Mouse (Mus musculus) brain, embryonic 18.5 days (tissue): Measurements from ENCODE around the gene Gm3187.
"Not testable (repeated sequence)": the region's sequence is repeated elsewhere in the genome, so short reads cannot be mapped to it uniquely, and the experiment has no call there.

Source experiments
- DNase-seq: peaks from one replicate; pipeline ENCODE4 v3.0.0-alpha.2; 2012; ENCODE audit warnings: low read depth, low spot score

Gm3187 gene

DNA sequence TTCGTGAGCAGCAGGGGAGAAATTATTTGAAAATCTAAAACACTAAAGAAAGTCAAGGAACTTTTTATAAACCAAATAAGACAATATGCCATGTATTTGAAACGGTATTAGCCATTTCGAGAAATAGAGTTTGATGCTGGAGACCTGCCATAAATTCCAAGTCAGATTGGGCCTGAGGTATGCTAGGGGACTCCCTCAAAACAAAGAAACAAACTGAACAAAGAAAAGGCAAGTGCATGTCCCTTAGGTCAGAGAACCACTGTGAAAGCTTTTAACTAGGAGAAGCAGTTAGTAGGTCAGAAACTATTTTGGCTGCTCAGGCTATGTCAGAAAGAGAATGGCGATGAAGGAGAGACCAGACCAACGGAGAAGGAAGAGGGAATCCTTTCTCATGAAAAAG is at the start of gene Gm3187:
Gm3187 (plus strand) TSS at position 301 of the 400 bp plus-strand sequence.
- DNase-seq, result not testable (repeated sequence)

- not testable (repeated sequence) for DNase-seq
Observed at GRCm38 (mm10) chr14:5455367-5455766, 28.6 kb upstream of the Gm3187 start, which contains the start of gene Gm3194. Gene Gm3194 (minus strand): TSS chr14:5455467.

DNA sequence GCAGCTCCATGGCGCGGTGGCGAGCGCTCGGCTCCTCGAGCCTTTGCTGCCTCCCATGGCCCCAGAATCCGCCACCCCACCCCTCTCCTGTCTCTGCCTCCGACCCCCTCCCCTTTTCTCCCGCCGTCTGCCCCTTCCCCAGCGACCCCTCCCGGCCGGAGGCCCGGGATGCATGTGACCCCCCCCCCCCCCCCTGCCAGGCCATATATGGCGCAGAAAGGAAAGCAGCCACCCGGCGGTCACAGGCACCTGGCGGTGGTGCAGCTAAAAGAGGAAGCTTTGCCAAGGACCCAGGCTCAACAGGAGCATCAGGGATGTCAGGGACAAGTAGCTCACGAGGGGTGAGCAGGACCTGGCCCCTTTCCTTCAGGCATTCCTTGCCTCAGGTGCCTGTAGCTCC is 23.5 kb upstream of the Gm3187 start:
- not testable (repeated sequence) for DNase-seq

- not testable (repeated sequence) for DNase-seq
Observed at GRCm38 (mm10) chr14:5477730-5478129, 6.3 kb upstream of the Gm3187 start, which contains the start of gene Gm8246. Gene Gm8246 (minus strand): TSS chr14:5477830.

- not testable (repeated sequence) for DNase-seq
Observed at GRCm38 (mm10) chr14:5501374-5501773, 17.4 kb downstream of the Gm3187 start, which contains the start of gene Gm3488. Gene Gm3488 (plus strand): TSS chr14:5501674.

- not testable (repeated sequence) for DNase-seq
Observed at GRCm38 (mm10) chr14:5538196-5538595, 54.2 kb downstream of the Gm3187 start, which contains the start of gene Gm3532. Gene Gm3532 (plus strand): TSS chr14:5538496.
